Mouse (Mus musculus) G1E (cell line): Measurements from ENCODE around the gene Tnfrsf23. TPM values are rescaled to one million over a fixed set of nuclear protein-coding genes. Genes with fewer than 3 reads are reported as not detected.

Experiments used
- ATAC-seq: 2 replicates; pipeline ENCODE4 v1.8.0; 2016; ENCODE audit warnings: mild to moderate bottlenecking; ENCODE audit not compliant: insufficient number of reproducible peaks, poor library complexity, low FRiP score, severe bottlenecking; ENCODE audit errors: extremely low read depth
- DNase-seq: peaks from one replicate; pipeline ENCODE4 v3.0.0; 2012; ENCODE audit warnings: low spot score
- H3K27me3 ChIP-seq: 2 replicates; pipeline ENCODE4 v1.6.1; 2012; ENCODE audit warnings: mild to moderate bottlenecking, low read length, inconsistent platforms; ENCODE audit not compliant: insufficient read depth
- H3K36me3 ChIP-seq: replicated peaks from 2 replicates; pipeline ENCODE3; 2012; ENCODE audit warnings: mild to moderate bottlenecking, inconsistent platforms
- H3K4me1 ChIP-seq: 2 replicates; pipeline ENCODE4 v1.6.1; 2012; ENCODE audit warnings: low read depth, low read length, inconsistent platforms, mixed read lengths; ENCODE audit not compliant: insufficient read depth
- H3K4me3 ChIP-seq: 2 replicates; pipeline ENCODE4 v1.5.1; 2012; ENCODE audit warnings: low read depth, mild to moderate bottlenecking, inconsistent platforms, low read length, moderate library complexity, mixed read lengths
- H3K9me3 ChIP-seq: replicated peaks from 2 replicates; pipeline ENCODE4 v1.6.1; 2012; ENCODE audit warnings: inconsistent platforms
- CTCF ChIP-seq: IDR thresholded peaks from 2 replicates; pipeline ENCODE4 v1.5.1; 2012; ENCODE audit warnings: low read depth, low read length, inconsistent platforms, mixed read lengths
- GATA1 ChIP-seq: IDR thresholded peaks from 2 replicates; pipeline ENCODE4 v1.6.1; 2012; ENCODE audit warnings: borderline replicate concordance, low read length, inconsistent platforms, mixed read lengths
- GATA2 ChIP-seq: IDR thresholded peaks from 2 replicates; pipeline ENCODE4 v1.6.1; 2012; ENCODE audit warnings: low read depth, low read length, inconsistent platforms, borderline replicate concordance
- POLR2AphosphoS5 ChIP-seq: IDR thresholded peaks from 2 replicates; pipeline ENCODE4 v1.6.1; 2012; ENCODE audit warnings: low read depth, low read length, inconsistent platforms; ENCODE audit not compliant: insufficient replicate concordance
- TAL1 ChIP-seq: conservative IDR thresholded peaks from 2 replicates; pipeline ENCODE4 v1.6.1; 2012; ENCODE audit warnings: low read depth, low read length, inconsistent platforms, mixed read lengths
- polyA plus RNA-seq: library from polyadenylated mRNA; stranded (reverse); fragments of >175 nt; gene quantifications from 2 replicates; pipeline ENCODE4 v1.2.3, GENCODE M21; 2012
- total RNA-seq, 2 experiments: library from RNA; stranded (forward) in 1 of 2; stranded (reverse) in 1 of 2; fragments of 200-1000 nt in 1 of 2; fragments of >200 nt in 1 of 2; fragmentation: Nextera tagmentation in 1 of 2; gene quantifications; 2 replicates each; pipeline ENCODE4 v1.2.3; 2014 to 2017

Tnfrsf23 gene
- total RNA-seq (2014; fragmentation: Nextera tagmentation) (not detected in 2 replicates), total RNA-seq (2017) (0.16 and 0.17 TPM in 2 replicates), polyA plus RNA-seq (not detected in 2 replicates)

DNA sequence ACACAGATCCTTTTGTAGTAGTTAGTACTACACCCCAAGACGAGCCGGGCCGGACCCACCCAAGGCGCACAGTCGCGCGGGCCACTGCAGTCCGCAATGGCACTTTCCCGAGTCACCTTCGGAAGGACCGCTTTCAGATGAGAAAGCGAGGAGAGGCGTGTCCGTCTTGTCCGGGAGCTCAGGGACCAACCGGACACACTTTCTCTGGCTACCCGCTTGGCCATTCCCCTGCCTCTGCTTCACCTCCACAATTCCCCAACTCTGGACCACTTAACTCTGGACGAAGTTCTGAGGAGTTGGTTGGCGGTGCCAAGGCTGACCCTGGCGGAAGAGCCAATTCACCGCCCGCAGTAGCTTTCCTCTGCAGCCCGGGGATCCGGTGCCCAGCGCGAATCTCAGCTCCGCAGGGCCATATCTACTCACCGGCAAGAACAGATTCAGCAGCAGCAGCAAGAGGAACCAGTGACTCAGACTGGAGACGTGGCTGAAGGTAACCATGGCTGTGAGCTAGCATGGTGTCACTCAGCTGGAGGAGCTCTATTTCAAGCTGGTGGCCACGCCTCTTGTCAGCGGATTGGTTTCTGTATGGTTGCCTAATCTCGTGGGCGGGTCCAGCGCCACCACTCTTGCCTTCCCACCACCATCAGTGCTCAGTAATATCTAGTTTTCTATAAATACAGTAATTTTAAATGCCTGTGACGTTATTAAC, at the start of gene Tnfrsf23:
Gene Tnfrsf23 (minus strand): TSS at position 514 of the 709 bp plus-strand sequence.
- DNase-seq = no peak
- Histone ChIP-seq H3K36me3 (no peaks in the 10 kb centered on the region), H3K4me1 (no peaks in the 10 kb centered on the region), H3K27me3 (peaks cover 14% of the 10 kb centered on the region), H3K4me3 (no peak within 1 kb of the TSS), H3K9me3 (no peaks in the 10 kb centered on the region)
- ATAC-seq = no peak
- TF ChIP-seq CTCF (no peak), TAL1 (no peak), GATA1 (no peak)

DNA sequence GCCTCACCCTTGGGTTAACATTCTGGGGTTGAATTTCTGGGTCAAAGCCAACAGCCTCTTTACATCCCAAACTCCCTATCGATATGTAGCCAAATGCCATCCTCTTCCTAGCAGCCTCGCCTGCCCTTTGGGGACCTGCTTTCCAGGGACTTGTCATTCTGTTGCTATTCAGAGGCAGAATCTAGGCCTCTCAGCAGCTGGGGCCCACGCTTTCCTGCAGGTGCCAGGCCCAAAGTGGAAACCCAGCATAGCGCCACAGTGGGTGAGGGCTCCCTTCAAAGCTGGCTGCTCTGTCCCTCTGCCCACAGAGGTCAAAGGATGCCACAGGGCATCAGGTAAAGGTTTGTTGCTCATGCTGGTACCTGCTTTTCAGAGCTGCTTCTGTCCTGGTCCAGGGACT, 48.1 kb upstream of the Tnfrsf23 start:
- Histone ChIP-seq H3K27me3 (peaks cover 25% of the 10 kb centered on the region), H3K4me3 (no peak overlapping the region), H3K9me3 (no peaks in the 10 kb centered on the region), H3K36me3 (no peaks in the 10 kb centered on the region), H3K4me1 (no peaks in the 10 kb centered on the region)
- no peak for DNase-seq
- no peak for TF ChIP-seq CTCF
- no peak for TF ChIP-seq POLR2AphosphoS5
- no peak for TF ChIP-seq TAL1
- TF ChIP-seq GATA2 = no peak
- no peak for TF ChIP-seq GATA1
- no peak for ATAC-seq

DNA sequence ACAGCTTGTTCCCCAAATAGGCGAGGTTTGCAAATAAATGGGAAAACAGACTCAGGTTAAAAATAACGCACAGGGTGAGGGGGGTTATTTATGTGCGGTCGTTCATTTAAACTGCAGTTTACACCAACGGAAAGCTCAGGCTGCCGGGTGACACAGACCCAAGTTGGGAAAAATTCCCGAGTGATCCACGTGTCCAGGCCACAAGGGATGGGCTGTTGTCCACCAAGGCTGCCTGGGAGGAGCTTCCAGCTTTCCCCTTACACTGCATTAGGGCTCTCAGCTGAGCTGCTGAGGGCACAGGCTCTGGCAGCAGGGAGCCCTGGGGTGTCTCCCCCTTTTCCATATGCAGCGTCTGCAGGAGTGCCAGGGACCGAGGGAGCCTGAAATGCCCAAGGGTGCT, 44.2 kb upstream of the Tnfrsf23 start:
- no peaks in the 10 kb centered on the region for H3K4me1 ChIP-seq
- DNase-seq = no peak
- TF ChIP-seq GATA1 (no peak), GATA2 (no peak), TAL1 (no peak), CTCF (no peak), POLR2AphosphoS5 (no peak)
- H3K4me3 ChIP-seq = no peak overlapping the region
- no peak for ATAC-seq
- no peaks in the 10 kb centered on the region for H3K36me3 ChIP-seq
- peaks cover 36% of the 10 kb centered on the region for H3K27me3 ChIP-seq
- H3K9me3 ChIP-seq = no peaks in the 10 kb centered on the region

DNA sequence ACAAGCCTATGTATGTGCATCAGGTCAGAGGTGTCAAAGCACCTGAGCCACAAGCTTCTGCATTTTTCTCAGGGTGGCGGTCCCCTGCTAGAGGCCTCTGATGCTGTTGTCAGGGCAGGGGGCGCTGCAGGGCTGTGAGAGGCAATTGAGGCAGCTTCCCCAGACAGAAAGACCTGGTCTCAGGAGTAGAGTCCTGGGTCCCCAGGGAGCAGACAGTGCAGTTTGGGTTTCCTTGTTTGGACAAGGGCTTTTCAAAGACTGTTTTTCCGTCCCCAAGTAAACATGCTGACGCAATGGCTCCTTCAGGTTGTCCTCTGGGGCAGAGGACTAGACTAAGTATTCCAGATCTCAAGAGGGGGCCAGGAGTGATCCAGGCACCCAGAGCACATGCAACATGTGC, 40.7 kb upstream of the Tnfrsf23 start:
- no peak overlapping the region for H3K4me3 ChIP-seq
- H3K9me3 ChIP-seq = no peaks in the 10 kb centered on the region
- H3K27me3 ChIP-seq = peaks cover 23% of the 10 kb centered on the region
- peaks cover 4% of the 10 kb centered on the region for H3K4me1 ChIP-seq
- TF ChIP-seq GATA1 (no peak), CTCF (no peak), TAL1 (no peak)
- H3K36me3 ChIP-seq = no peaks in the 10 kb centered on the region
- ATAC-seq (no peak), DNase-seq (no peak)

DNA sequence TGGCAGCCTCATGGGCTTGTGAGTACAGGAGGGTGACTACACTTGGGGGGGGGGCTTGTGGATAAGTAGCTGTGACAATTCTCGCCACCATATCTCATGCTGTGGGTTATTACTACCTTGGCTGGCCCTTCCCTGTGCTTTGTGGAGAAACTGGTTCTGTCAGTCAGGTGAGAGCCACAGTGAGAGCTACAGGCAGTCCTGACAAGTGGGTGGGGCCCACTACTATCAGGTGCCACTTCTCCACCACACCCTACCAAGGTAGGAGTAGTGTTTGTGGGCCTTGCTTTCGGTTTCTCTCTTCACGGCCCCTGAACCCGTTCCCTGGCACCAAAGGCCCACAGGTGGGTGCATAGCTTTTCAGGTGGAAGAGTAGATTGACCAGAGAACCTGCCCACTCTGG, 38.2 kb upstream of the Tnfrsf23 start:
- H3K4me1 ChIP-seq = peaks cover 4% of the 10 kb centered on the region
- peaks cover 30% of the 10 kb centered on the region for H3K27me3 ChIP-seq
- ATAC-seq (no peak), DNase-seq (no peak)
- no peak overlapping the region for H3K4me3 ChIP-seq
- H3K9me3 ChIP-seq = no peaks in the 10 kb centered on the region
- H3K36me3 ChIP-seq = no peaks in the 10 kb centered on the region
- TF ChIP-seq GATA2 = no peak
- no peak for TF ChIP-seq TAL1

GRCm38 (mm10) chr7:143722646-143723045, 37.0 kb upstream of the Tnfrsf23 start:
- DNase-seq (no peak), ATAC-seq (no peak)
- TF ChIP-seq POLR2AphosphoS5 (no peak), CTCF (no peak), TAL1 (no peak), GATA2 (no peak), GATA1 (no peak)
- H3K27me3 ChIP-seq = peaks cover 30% of the 10 kb centered on the region
- H3K4me3 ChIP-seq = no peak overlapping the region
- H3K4me1 ChIP-seq = peaks cover 4% of the 10 kb centered on the region
- H3K9me3 ChIP-seq = no peaks in the 10 kb centered on the region
- no peaks in the 10 kb centered on the region for H3K36me3 ChIP-seq

GRCm38 (mm10) chr7:143717811-143718210, 32.1 kb upstream of the Tnfrsf23 start:
- Histone ChIP-seq H3K9me3 (no peaks in the 10 kb centered on the region), H3K4me3 (no peak overlapping the region), H3K27me3 (peaks cover 9% of the 10 kb centered on the region; the same call in 1 of the 2 replicates), H3K4me1 (no peaks in the 10 kb centered on the region), H3K36me3 (no peaks in the 10 kb centered on the region)
- DNase-seq (no peak), ATAC-seq (no peak)
- TF ChIP-seq POLR2AphosphoS5 (no peak), CTCF (no peak), GATA2 (no peak), GATA1 (no peak), TAL1 (no peak)
